Mouse (Mus musculus) ovary, adult 10 weeks (tissue): ENCODE data around the gene Eif1ad. TPM values are rescaled to one million over a fixed set of nuclear protein-coding genes. Genes with fewer than 3 reads are reported as not detected.

Experiments
- polyA plus RNA-seq: library from polyadenylated mRNA; stranded (reverse); fragments of 350-450 nt; fragmentation: Illumina TruSeq; extraction: RNeasy Lipid Tissue Mini Kit (QIAGEN cat#74804); gene quantifications from one replicate; pipeline ENCODE4 v1.2.3, GENCODE M21; 2014

Gene Eif1ad
- 12.7 TPM for polyA plus RNA-seq

DNA sequence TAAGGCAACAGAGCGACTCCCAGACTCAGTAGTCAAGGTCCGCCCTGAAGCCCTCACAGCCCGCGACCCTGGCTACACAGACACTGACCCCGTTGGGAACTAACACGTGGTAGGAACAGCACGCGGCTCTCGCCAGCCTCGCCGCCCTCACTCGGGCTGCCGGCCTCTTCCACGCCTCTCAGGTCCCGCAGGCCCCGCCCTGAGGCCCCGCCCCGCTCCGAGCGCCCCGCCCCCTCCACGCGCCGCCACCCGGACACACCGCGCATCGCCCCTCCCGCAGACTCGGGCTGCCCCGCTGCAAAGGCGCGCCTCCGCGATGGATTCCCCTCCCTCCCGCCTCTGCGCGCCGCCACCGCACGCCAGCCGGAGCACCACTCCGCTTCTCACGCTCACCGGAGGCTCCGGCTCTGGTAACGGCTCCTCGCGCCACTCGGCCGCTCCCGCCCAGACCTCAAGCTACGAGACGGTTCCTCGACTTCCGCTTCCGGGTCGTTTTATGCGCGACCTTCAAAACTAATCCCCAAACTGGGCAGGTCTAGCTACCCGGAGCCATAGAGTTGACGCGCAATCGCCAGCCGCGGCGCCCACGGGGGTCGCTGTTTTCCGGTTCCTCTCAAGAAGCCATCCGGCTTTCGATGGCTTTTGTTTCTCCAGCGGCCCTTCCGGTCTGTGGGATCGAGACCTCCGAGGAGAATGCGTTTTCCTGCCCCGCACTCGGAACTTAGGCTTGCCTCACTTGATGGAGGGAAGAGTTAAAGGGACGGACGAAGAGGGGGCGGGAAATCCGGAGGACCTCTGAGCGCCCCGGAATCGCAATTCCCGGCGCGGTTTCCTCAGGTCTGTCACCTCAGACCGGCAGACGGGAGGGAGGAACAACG, at the start of gene Eif1ad:
Gene Eif1ad (plus strand): TSS at position 567 of the 878 bp plus-strand sequence.

DNA sequence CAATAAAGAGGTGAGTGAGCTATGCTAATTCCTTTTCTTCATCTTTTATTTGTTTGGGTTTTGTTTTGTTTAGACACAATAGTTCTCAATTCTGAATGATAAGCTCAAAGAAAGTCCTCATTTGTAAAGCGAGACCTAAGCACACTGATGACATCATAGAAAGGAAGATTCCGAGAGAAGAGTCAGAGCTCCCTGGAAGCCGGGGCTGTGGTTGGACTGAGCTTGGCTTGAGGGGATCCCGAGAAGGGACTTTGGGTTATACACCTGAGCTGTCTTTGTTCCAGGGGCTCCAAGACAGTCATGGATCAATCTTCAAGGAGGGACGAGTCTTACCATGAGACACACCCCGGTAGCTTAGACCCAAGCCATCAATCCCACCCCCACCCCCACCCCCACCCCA, 31.1 kb upstream of the Eif1ad start, which contains the start of gene Catsper1:
Gene Catsper1 (plus strand): TSS at position 301 of the 400 bp plus-strand sequence.

DNA sequence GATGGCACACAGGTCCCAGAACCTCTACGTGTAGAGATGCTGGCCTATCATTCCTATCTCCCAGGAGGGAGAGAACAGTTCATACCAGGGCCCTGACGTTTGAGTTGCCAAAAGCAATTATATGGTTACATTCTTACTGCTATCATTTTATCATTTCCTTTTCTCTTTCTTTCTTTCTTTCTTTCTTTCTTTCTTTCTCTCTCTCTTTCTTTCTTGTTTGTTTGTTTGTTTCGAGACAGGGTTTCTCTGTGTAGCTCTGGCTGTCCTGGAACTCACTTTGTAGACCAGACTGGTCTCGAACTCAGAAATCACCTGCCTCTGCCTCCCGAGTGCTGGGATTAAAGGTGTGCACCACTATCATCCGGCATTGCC, 17.1 kb upstream of the Eif1ad start, which contains the start of gene Cst6:
Gene Cst6 (minus strand): TSS at position 73 of the 372 bp plus-strand sequence.

DNA sequence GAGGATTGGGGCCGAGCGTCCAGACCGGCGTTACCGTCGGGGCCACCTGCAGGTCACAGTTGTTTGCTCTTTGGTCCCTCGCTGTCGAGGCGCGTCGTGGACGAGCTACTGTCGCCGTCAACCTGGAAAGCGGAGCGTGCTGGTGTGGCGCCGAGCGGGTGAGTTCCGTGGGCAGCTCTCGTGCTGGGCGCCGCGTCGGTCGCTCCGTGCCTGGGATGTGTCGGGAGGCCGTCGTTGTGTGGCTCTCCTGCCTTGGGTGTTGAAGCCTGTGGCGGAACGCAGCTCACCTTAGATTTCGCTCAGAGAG, 465 bp downstream of the Eif1ad start, which contains the start of gene Banf1:
Gene Banf1 (minus strand): TSS at position 116 of the 307 bp plus-strand sequence.

DNA sequence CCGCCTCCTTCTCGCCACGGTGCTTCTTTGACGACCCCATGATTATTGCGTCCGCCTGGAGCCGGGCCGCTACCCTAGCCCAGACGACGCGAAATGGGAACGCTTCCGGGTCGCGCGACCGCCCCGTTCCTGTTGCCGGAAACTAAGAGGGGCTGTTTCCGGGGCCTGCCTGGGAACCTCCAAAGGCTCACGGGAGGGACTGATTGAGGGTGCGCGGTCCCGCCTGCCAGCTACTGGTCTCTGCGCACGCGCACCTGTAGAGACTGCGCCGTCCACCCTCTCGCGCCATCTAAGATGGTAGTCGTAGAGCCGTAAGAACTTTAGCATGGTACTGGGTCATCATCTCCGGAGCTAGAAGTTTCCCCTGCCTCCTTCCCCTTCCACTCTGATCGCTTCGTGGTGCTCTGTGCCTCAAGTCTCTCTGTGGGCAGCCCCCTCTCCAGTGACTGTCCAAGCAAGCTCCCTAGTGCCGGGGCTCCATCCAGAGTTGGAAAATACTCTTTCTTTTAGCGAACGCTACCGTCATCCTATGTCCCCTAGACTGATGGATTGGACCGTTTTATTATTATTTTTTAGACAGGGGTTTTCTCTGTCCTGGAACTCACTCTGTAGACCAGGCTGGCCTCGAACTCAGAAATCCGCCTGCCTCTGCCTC, 22.2 kb downstream of the Eif1ad start, which contains the start of gene Sart1:
Gene Sart1 (minus strand): TSS at position 116 of the 655 bp plus-strand sequence.

DNA sequence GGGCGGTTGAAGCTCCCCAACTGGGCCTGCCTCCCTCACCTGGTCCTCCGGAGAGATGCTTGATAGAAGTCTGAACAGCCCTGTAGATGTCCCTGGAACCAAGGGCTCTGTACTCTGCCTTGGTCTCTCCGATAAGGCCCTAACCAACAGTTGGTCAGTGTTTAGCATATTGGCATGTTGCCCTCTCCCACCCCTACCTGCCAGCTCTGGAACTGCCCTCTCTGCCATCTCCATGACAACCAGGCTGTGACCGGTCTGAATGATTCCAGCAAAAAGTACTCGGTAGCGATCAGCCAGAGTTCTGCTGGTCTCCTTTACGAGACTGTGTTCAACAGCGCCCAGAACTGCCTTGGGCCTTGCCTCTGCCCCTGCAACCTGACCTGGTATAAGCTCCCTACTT, 35.8 kb downstream of the Eif1ad start, which contains the start of gene Tsga10ip:
Gene Tsga10ip (minus strand): TSS at position 234 of the 400 bp plus-strand sequence.

Other genes starting within 250 kb of the Eif1ad start
- gene Klc2, start 248.2 kb upstream of the Eif1ad start, polyA plus RNA-seq: 3.9 TPM
- gene Pacs1, start 93.6 kb upstream of the Eif1ad start, polyA plus RNA-seq: 11.4 TPM
- gene Sf3b2, start 71.3 kb upstream of the Eif1ad start, polyA plus RNA-seq: 46.0 TPM
- not detected for gene Gal3st3, start 68.4 kb upstream of the Eif1ad start, polyA plus RNA-seq
- gene Catsper1, start 31.0 kb upstream of the Eif1ad start, polyA plus RNA-seq: not detected
- gene Cst6, start 17.2 kb upstream of the Eif1ad start, polyA plus RNA-seq: not detected
- 9.0 TPM for gene Banf1, start 427 bp downstream of the Eif1ad start, polyA plus RNA-seq
- gene Sart1, start 22.0 kb downstream of the Eif1ad start, polyA plus RNA-seq: 2.5 TPM
- not detected for gene Tsga10ip, start 35.8 kb downstream of the Eif1ad start, polyA plus RNA-seq
- 5.8 TPM for gene Drap1, start 58.2 kb downstream of the Eif1ad start, polyA plus RNA-seq
- gene AI837181, start 58.4 kb downstream of the Eif1ad start, polyA plus RNA-seq: not detected
- gene Fosl1, start 80.8 kb downstream of the Eif1ad start, polyA plus RNA-seq: not detected
- gene Ccdc85b, start 91.2 kb downstream of the Eif1ad start, polyA plus RNA-seq: 1.5 TPM
- gene Fibp, start 93.9 kb downstream of the Eif1ad start, polyA plus RNA-seq: 2.3 TPM
- gene Ctsw, start 101.8 kb downstream of the Eif1ad start, polyA plus RNA-seq: not detected
- 2.1 TPM for gene Efemp2, start 107.2 kb downstream of the Eif1ad start, polyA plus RNA-seq
- 1.6 TPM for gene Mus81, start 121.7 kb downstream of the Eif1ad start, polyA plus RNA-seq
- gene Cfl1, start 123.7 kb downstream of the Eif1ad start, polyA plus RNA-seq: 190 TPM
- not detected for gene 1700020D05Rik, start 137.0 kb downstream of the Eif1ad start, polyA plus RNA-seq
- gene Snx32, start 143.8 kb downstream of the Eif1ad start, polyA plus RNA-seq: not detected
- 0.20 TPM for gene Ovol1, start 193.9 kb downstream of the Eif1ad start, polyA plus RNA-seq
- gene Ap5b1, start 201.3 kb downstream of the Eif1ad start, polyA plus RNA-seq: not detected
- gene Rnaseh2c, start 235.1 kb downstream of the Eif1ad start, polyA plus RNA-seq: 1.2 TPM
- gene Kat5, start 243.5 kb downstream of the Eif1ad start, polyA plus RNA-seq: 31.8 TPM